Mouse (Mus musculus) myocyte (in vitro differentiated cells): ENCODE results near the gene Gmeb2. TPM values are rescaled to one million over a fixed set of nuclear protein-coding genes. Genes with fewer than 3 reads are reported as not detected.

ENCODE experiments used
- H3K27me3 ChIP-seq: one replicate; pipeline ENCODE4 v1.6.1; 2011; ENCODE audit not compliant: control insufficient read depth, insufficient read depth, insufficient read length
- H3K36me3 ChIP-seq: one replicate; pipeline ENCODE4 v1.6.1; 2011; ENCODE audit not compliant: control insufficient read depth, insufficient read depth
- H3K4me2 ChIP-seq: one replicate; pipeline ENCODE4 v1.6.1; 2011; ENCODE audit warnings: low read depth, control low read depth
- H3K4me3 ChIP-seq: one replicate; pipeline ENCODE4 v1.5.1; 2011; ENCODE audit warnings: mild to moderate bottlenecking, control low read depth, moderate library complexity
- H3K79me2 ChIP-seq: one replicate; pipeline ENCODE4 v1.6.1; 2011; ENCODE audit not compliant: control insufficient read depth, insufficient read depth
- H3ac ChIP-seq: one replicate; pipeline ENCODE4 v1.6.1; 2011; ENCODE audit not compliant: control insufficient read depth, insufficient read length
- CEBPB ChIP-seq: IDR thresholded peaks from 2 replicates; pipeline ENCODE4 v1.6.1; 2011; ENCODE audit warnings: mild to moderate bottlenecking, moderate library complexity; ENCODE audit not compliant: poor library complexity, insufficient read depth, severe bottlenecking
- E2F4 ChIP-seq: IDR thresholded peaks from one replicate; pipeline ENCODE4 v1.6.1; 2011; ENCODE audit warnings: mild to moderate bottlenecking, control low read depth, moderate library complexity; ENCODE audit not compliant: insufficient read depth
- MAX ChIP-seq: IDR thresholded peaks from one replicate; pipeline ENCODE4 v1.6.1; 2011; ENCODE audit warnings: low read depth, mild to moderate bottlenecking, control low read depth
- MYOD1 ChIP-seq, 3 experiments: IDR thresholded peaks; one replicate each; pipeline ENCODE4 v1.6.1; 2011; ENCODE audit warnings: control low read depth in 2 of 3, low read depth in 2 of 3, mild to moderate bottlenecking in 2 of 3, moderate library complexity in 1 of 3; ENCODE audit not compliant: insufficient read length in 2 of 3, control insufficient read depth in 1 of 3
- MYOG ChIP-seq, 3 experiments: IDR thresholded peaks; one replicate each; pipeline ENCODE4 v1.6.1; 2011; ENCODE audit warnings: control low read depth in 2 of 3, low read depth in 2 of 3, mild to moderate bottlenecking in 2 of 3; ENCODE audit not compliant: insufficient read length in 2 of 3, control insufficient read depth in 1 of 3, insufficient read depth in 1 of 3
- POLR2A ChIP-seq: IDR thresholded peaks from one replicate; pipeline ENCODE4 v1.6.1; 2011; ENCODE audit warnings: low read depth, mild to moderate bottlenecking, control low read depth, moderate library complexity; ENCODE audit not compliant: insufficient read length
- POLR2AphosphoS2 ChIP-seq: IDR thresholded peaks from one replicate; pipeline ENCODE4 v1.6.1; 2011; ENCODE audit warnings: low read depth, control low read depth; ENCODE audit not compliant: insufficient read length
- REST ChIP-seq: IDR thresholded peaks from one replicate; pipeline ENCODE4 v1.6.1; 2011; ENCODE audit warnings: mild to moderate bottlenecking, control low read depth, moderate library complexity; ENCODE audit not compliant: insufficient read depth, insufficient read length
- SRF ChIP-seq: IDR thresholded peaks from one replicate; pipeline ENCODE4 v1.6.1; 2011; ENCODE audit warnings: low read depth; ENCODE audit not compliant: control insufficient read depth, insufficient read length
- TCF12 ChIP-seq: IDR thresholded peaks from one replicate; pipeline ENCODE4 v1.6.1; 2011; ENCODE audit warnings: mild to moderate bottlenecking, control low read depth; ENCODE audit not compliant: poor library complexity, insufficient read depth, severe bottlenecking
- TCF3 ChIP-seq: IDR thresholded peaks from one replicate; pipeline ENCODE4 v1.6.1; 2011; ENCODE audit warnings: low read depth, control low read depth; ENCODE audit not compliant: insufficient read length
- USF1 ChIP-seq: IDR thresholded peaks from one replicate; pipeline ENCODE4 v1.6.1; 2011; ENCODE audit warnings: low read depth, mild to moderate bottlenecking, control low read depth, moderate library complexity
- polyA plus RNA-seq: library from polyadenylated mRNA; unstranded; fragments of >200 nt; fragmentation: generic; extraction: Trizol; gene quantifications from one replicate; pipeline ENCODE4 v1.2.1, GENCODE M21; 2012; ENCODE audit warnings: missing spikeins

Gmeb2 gene
- polyA plus RNA-seq, 1 experiment = 11.0 TPM

DNA sequence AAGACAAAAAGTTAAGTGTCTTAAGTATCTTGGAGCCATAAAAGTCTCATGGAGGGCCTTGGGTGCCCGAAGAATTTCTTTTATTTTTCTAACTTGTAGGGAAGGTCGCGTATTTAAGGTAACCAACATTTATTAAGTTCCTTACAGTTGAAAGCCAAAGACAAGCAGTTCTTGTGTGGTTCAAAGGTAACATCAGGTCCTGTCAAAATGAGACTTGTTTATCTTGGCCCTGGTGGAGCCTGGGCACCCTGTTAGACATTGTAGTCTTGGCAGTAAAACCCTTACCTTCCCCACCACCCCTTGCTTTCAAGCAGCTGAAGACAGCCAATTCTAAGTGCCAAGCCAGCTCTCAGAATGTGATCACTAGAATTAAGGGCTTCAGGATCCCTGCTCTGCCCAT, 856 bp upstream of the Gmeb2 start:
- H3K4me2 ChIP-seq = peak overlapping the region; percentile 90
- H3K27me3 ChIP-seq = no peaks in the 10 kb centered on the region
- H3K36me3 ChIP-seq = no peaks in the 10 kb centered on the region
- peaks cover 42% of the 10 kb centered on the region for H3K79me2 ChIP-seq
- H3K4me3 ChIP-seq = peak overlapping the region; percentile 43
- no peak for TF ChIP-seq USF1
- no peak for TF ChIP-seq MYOD1 (IDR thresholded peaks at IDR 0.05; ENCODE audit: control insufficient read depth in 1 of 3, insufficient read length in 2 of 3, low read depth in 2 of 3)
- no peak for TF ChIP-seq CEBPB
- TF ChIP-seq MYOG (IDR thresholded peaks at IDR 0.05; ENCODE audit: control insufficient read depth in 1 of 3, insufficient read depth in 1 of 3, insufficient read length in 2 of 3, low read depth in 2 of 3) = no peak
- no peak for TF ChIP-seq POLR2A
- no peak for TF ChIP-seq TCF3
- TF ChIP-seq MAX = no peak
- no peak for TF ChIP-seq E2F4
- no peak for TF ChIP-seq TCF12
- no peak for TF ChIP-seq SRF
- no peak overlapping the region for H3ac ChIP-seq

DNA sequence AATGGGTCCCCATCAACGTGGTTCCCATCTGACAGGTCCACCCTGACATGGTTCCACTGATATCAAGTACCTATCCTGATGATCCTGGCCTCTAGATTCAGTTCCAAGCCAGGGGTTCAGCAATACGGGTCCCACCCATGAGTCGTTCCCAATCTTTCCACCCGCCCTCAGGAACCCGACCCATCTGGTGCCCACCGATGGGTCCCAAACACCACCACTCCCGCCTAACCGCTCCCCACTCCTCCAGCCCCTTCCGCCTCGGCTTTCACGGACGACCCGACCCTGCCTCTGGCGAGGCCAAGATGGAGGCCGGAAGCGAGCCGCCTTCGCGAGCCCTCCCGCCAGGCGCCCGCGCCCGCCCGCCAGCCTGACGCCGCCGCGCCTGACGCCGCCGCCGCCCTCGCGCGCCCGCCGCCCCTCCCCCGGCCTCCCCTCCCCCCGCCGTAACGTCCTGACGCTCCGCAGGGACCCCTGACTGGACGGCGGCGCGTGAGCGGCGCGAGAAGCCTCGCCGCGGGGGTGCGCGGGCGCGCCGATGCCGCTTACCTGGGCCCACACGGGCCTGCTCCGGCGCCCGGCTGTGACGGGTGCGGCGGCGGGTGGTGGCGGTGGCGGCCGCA, 387 bp downstream of the Gmeb2 start:
- peak overlapping the region; percentile 43 for H3K4me3 ChIP-seq
- peak overlapping the region; percentile 44 for H3ac ChIP-seq
- no peaks in the 10 kb centered on the region for H3K36me3 ChIP-seq
- H3K4me2 ChIP-seq = peak overlapping the region; percentile 82
- H3K27me3 ChIP-seq = no peaks in the 10 kb centered on the region
- H3K79me2 ChIP-seq = peaks cover 51% of the 10 kb centered on the region
- TF ChIP-seq CEBPB (no peak), TCF12 (no peak), SRF (no peak), POLR2A (peak; percentile 83), REST (no peak), MYOG (IDR thresholded peaks at IDR 0.05; ENCODE audit: control insufficient read depth in 1 of 3, insufficient read depth in 1 of 3, insufficient read length in 2 of 3, low read depth in 2 of 3) (no peak), POLR2AphosphoS2 (peak; percentile 78), TCF3 (no peak), E2F4 (no peak), MAX (no peak), USF1 (no peak), MYOD1 (IDR thresholded peaks at IDR 0.05; ENCODE audit: control insufficient read depth in 1 of 3, insufficient read length in 2 of 3, low read depth in 2 of 3) (no peak)

DNA sequence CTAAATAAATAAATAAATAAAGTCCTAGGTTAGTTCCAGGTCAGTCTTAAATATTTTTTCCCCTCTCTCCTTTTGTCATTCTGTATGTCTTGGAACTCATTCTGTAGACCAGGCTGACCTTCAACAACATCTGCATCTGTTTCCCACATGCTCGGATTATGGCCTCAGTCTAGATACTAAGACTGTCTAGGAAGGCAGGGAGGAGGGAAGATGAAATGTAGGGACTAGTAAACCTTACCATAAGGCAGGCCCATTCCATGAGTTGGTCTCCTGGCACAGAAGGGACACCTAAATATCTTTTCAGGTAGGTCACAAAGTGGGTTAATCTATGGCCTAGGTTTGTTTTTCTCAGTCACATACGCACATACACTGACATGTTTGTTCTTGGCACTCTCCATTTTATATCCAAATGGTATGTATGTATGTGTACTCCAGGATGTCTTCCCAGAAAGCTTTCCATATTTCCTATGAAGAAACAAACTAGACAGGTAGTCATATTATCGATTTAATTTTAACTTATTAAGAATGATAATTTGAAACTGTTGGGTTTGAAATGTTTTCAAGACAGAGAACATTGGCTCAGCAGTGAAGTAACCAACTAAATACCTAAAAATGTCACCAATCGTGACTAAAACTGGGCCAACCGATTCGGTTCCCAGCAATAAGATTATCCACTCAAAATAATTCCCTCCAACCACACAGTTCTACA, 1.1 kb downstream of the Gmeb2 start:
- TF ChIP-seq TCF12 (no peak), MAX (no peak)
- Histone ChIP-seq H3K4me3 (peak overlapping the region; percentile 43), H3ac (peak overlapping the region; percentile 44), H3K4me2 (peak overlapping the region; percentile 82), H3K79me2 (peaks cover 57% of the 10 kb centered on the region), H3K27me3 (no peaks in the 10 kb centered on the region), H3K36me3 (no peaks in the 10 kb centered on the region)

DNA sequence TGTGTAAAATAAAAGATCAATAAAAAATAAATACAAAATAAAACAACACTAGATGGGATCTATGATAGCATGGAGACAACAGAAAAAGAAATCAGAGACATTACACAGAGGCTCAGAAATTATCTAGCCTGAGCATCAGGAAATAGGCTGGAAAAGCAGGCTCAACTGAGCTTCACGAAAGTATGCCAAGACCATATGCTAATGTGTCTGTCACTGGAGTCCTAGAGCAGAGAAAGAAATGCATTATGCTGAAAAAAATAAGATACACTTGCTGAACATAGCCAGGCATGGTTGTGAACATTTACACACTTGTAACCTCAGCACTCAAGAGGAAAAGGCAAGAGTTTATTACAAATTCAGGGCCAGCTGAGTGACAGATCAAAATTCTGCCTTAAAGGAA, 7.9 kb downstream of the Gmeb2 start:
- peaks cover 47% of the 10 kb centered on the region for H3K79me2 ChIP-seq
- TF ChIP-seq SRF (no peak), MAX (no peak), POLR2A (no peak), MYOG (IDR thresholded peaks at IDR 0.05; ENCODE audit: control insufficient read depth in 1 of 3, insufficient read depth in 1 of 3, insufficient read length in 2 of 3, low read depth in 2 of 3) (no peak), E2F4 (no peak), TCF3 (no peak), TCF12 (no peak), MYOD1 (IDR thresholded peaks at IDR 0.05; ENCODE audit: control insufficient read depth in 1 of 3, insufficient read length in 2 of 3, low read depth in 2 of 3) (no peak), REST (no peak), USF1 (no peak), CEBPB (no peak), POLR2AphosphoS2 (no peak)
- no peaks in the 10 kb centered on the region for H3K27me3 ChIP-seq
- H3K4me3 ChIP-seq = no peak overlapping the region
- no peak overlapping the region for H3K4me2 ChIP-seq
- H3K36me3 ChIP-seq = peaks cover 10% of the 10 kb centered on the region
- H3ac ChIP-seq = no peak overlapping the region

DNA sequence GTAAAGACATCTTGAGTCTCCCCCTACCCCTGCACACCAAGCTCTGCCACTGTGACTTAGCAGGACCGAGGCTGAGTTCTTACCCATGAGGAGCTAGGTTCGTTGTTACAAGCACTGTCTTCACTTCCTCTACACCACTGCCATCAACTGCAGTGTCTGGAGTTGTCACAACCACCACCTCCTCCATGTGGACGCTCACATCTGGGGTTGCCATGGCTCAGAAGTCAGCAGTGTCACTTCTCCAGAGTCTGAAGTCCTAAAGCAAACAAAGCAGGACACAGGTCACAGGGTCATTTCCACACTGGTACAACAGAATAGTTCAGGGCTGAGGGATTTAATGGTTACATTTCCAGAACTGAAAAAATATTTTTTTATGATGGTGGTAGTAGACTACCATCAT, 10.0 kb downstream of the Gmeb2 start:
- H3K4me2 ChIP-seq = no peak overlapping the region
- H3K79me2 ChIP-seq = peaks cover 37% of the 10 kb centered on the region
- H3K4me3 ChIP-seq = no peak overlapping the region
- TF ChIP-seq MYOD1 (IDR thresholded peaks at IDR 0.05; ENCODE audit: control insufficient read depth in 1 of 3, insufficient read length in 2 of 3, low read depth in 2 of 3) (no peak), CEBPB (no peak), TCF12 (no peak), POLR2AphosphoS2 (no peak), USF1 (no peak), MAX (no peak), MYOG (IDR thresholded peaks at IDR 0.05; ENCODE audit: control insufficient read depth in 1 of 3, insufficient read depth in 1 of 3, insufficient read length in 2 of 3, low read depth in 2 of 3) (no peak), E2F4 (no peak), POLR2A (no peak), REST (no peak), TCF3 (no peak), SRF (no peak)
- no peak overlapping the region for H3ac ChIP-seq
- H3K36me3 ChIP-seq = peaks cover 25% of the 10 kb centered on the region
- H3K27me3 ChIP-seq = no peaks in the 10 kb centered on the region
